Mouse (Mus musculus) ES-Bruce4 (cell line): ENCODE measurements around the gene Prkg1. TPM values are rescaled to one million over a fixed set of nuclear protein-coding genes. Genes with fewer than 3 reads are reported as not detected.

Experiments used
- H3K27ac ChIP-seq: 2 replicates; pipeline ENCODE4 v1.5.1; 2012; ENCODE audit warnings: low read length, inconsistent platforms; ENCODE audit not compliant: insufficient read depth
- H3K27me3 ChIP-seq: 2 replicates; pipeline ENCODE4 v1.6.1; 2012; ENCODE audit warnings: mild to moderate bottlenecking, low read length, inconsistent platforms; ENCODE audit not compliant: control insufficient read depth, poor library complexity, insufficient read depth, severe bottlenecking
- H3K36me3 ChIP-seq: 2 replicates; pipeline ENCODE4 v1.6.1; 2012; ENCODE audit warnings: inconsistent platforms, mild to moderate bottlenecking, low read length, moderate library complexity; ENCODE audit not compliant: control insufficient read depth, poor library complexity, insufficient read depth, severe bottlenecking
- H3K4me1 ChIP-seq: one replicate; pipeline ENCODE4 v1.8.1; 2011; ENCODE audit warnings: low read length; ENCODE audit not compliant: control insufficient read depth, insufficient read depth
- H3K4me3 ChIP-seq: 2 replicates; pipeline ENCODE4 v1.5.1; 2011; ENCODE audit warnings: low read depth, mild to moderate bottlenecking, low read length
- H3K9ac ChIP-seq: 2 replicates; pipeline ENCODE4 v1.6.1; 2012; ENCODE audit warnings: low read depth, mild to moderate bottlenecking, inconsistent platforms; ENCODE audit not compliant: poor library complexity, severe bottlenecking
- H3K9me3 ChIP-seq: replicated peaks from 2 replicates; pipeline ENCODE4 v1.6.1; 2012; ENCODE audit warnings: mild to moderate bottlenecking, low read length, inconsistent platforms; ENCODE audit not compliant: control insufficient read depth, poor library complexity, insufficient read depth, severe bottlenecking
- CTCF ChIP-seq: IDR thresholded peaks from one replicate; pipeline ENCODE4 v1.8.1; 2011; ENCODE audit warnings: low read depth, low read length
- EP300 ChIP-seq: IDR thresholded peaks from 2 replicates; pipeline ENCODE4 v1.6.1; 2011; ENCODE audit warnings: low read depth, low read length; ENCODE audit not compliant: insufficient read depth
- POLR2A ChIP-seq: IDR thresholded peaks from one replicate; pipeline ENCODE4 v1.8.1; 2011; ENCODE audit warnings: low read length; ENCODE audit not compliant: insufficient read depth
- polyA plus RNA-seq: library from polyadenylated mRNA; stranded (reverse); fragments of >200 nt; gene quantifications from 2 replicates; pipeline ENCODE4 v1.2.4, GENCODE M21; 2011; ENCODE audit warnings: low read depth; ENCODE audit not compliant: missing spikeins, insufficient read depth, insufficient read length

Gene Prkg1
- polyA plus RNA-seq, 1 experiment, result 0.46 TPM

DNA sequence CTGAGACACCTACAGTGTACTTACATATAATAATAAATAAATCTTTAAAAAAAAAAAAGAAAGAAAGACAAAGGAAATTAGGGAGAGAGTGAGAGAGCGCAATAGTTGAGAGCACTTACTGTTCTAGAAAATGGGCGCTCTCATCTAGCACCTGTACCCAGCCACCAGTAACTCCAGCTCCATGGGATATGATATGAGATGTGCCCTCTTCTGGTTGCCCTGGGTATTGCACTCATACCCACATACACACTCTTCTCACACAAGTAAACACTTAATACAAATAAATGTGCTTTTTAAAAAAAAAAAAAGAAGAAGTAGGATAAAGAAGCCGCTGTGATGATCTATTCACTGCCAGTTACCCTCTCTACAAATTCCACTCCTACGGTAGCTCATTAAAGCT lies 718.2 kb downstream of the Prkg1 start:
- Histone ChIP-seq H3K27ac (no peak overlapping the region), H3K27me3 (no peaks in the 10 kb centered on the region), H3K9me3 (no peaks in the 10 kb centered on the region), H3K36me3 (no peaks in the 10 kb centered on the region), H3K9ac (no peak overlapping the region), H3K4me3 (no peak overlapping the region), H3K4me1 (no peaks in the 10 kb centered on the region)
- TF ChIP-seq POLR2A, result no peak
- TF ChIP-seq EP300, result no peak

DNA sequence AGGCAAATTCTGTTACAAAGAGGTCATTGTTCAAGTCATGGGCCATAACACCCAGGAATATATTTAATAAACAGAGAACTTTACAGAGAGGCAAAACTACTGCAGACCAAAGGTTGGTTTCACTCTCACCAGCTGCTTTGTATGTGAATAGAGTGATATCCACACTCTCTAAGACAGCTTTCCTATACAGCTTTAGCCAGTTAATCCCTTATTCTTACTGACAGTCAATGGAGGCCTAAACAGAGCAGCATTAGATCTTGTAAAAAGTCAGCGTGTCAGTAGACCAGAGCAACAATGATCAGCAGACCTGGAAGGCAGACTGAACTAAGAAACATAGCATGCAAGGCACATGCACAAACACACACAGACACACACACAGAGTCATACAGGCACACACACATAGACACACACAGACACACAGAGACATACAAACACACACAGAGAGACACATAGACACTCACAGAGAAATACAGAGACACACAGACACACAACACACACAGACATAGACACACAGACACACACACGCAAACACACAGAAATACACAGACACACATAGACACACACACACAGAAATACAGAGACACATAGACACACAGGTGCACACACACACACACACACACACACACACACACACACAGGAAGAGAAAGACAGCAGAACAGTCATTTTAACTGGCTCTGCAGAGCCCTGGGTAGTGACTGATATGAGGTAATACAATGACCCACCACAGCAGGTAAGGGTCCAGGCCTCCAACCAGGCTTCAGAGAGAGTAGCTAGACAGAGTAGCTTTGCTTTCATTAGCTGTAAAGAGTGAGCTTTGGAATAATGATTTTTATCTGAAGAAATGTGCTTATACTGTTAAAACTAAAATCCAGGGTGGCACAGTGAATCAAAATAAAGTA lies 723.6 kb downstream of the Prkg1 start:
- no peak overlapping the region for H3K9ac ChIP-seq
- no peak overlapping the region for H3K27ac ChIP-seq
- no peaks in the 10 kb centered on the region for H3K9me3 ChIP-seq
- H3K36me3 ChIP-seq, result no peaks in the 10 kb centered on the region
- no peak overlapping the region for H3K4me3 ChIP-seq
- H3K27me3 ChIP-seq, result no peaks in the 10 kb centered on the region
- no peaks in the 10 kb centered on the region for H3K4me1 ChIP-seq
- TF ChIP-seq EP300, result no peak
- no peak for TF ChIP-seq POLR2A
- TF ChIP-seq CTCF, result no peak

- Histone ChIP-seq H3K4me1 (no peaks in the 10 kb centered on the region), H3K9ac (no peak overlapping the region), H3K9me3 (no peaks in the 10 kb centered on the region), H3K27ac (no peak overlapping the region), H3K27me3 (no peaks in the 10 kb centered on the region), H3K36me3 (no peaks in the 10 kb centered on the region), H3K4me3 (no peak overlapping the region)
- TF ChIP-seq EP300, result no peak
Measured at GRCm38 (mm10) chr19:31038951-31039350, 725.9 kb downstream of the Prkg1 start.

GRCm38 (mm10) chr19:31031596-31031995 lies 733.2 kb downstream of the Prkg1 start:
- Histone ChIP-seq H3K27me3 (no peaks in the 10 kb centered on the region), H3K9me3 (no peaks in the 10 kb centered on the region), H3K9ac (no peak overlapping the region), H3K27ac (no peak overlapping the region), H3K4me3 (no peak overlapping the region), H3K4me1 (no peaks in the 10 kb centered on the region), H3K36me3 (no peaks in the 10 kb centered on the region)
- TF ChIP-seq EP300 (no peak), CTCF (no peak), POLR2A (no peak)

DNA sequence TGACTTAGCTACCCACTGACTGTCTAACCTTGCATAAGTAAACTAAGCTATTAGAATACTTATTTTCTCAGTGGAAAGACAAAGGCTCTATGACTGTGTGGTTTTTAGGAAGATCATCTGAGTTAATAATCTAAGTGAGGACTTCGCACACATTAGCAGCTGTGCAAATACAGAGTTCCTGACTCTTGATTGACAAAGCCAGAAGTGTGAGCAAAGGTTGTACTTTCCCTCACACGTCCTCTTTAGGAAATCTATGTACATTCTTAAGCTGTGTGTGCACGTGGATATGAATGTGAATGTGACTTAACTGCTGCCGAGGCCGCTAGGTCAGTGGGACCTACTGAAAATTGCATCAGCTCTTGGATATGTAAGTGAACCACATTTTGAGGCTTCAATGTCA lies 738.0 kb downstream of the Prkg1 start:
- no peaks in the 10 kb centered on the region; the same call in 1 of the 2 replicates for H3K27me3 ChIP-seq
- TF ChIP-seq POLR2A (no peak), CTCF (no peak), EP300 (no peak)
- no peaks in the 10 kb centered on the region for H3K36me3 ChIP-seq
- no peak overlapping the region for H3K4me3 ChIP-seq
- H3K27ac ChIP-seq, result no peak overlapping the region
- H3K9me3 ChIP-seq, result no peaks in the 10 kb centered on the region
- H3K9ac ChIP-seq, result no peak overlapping the region
- H3K4me1 ChIP-seq, result no peaks in the 10 kb centered on the region

GRCm38 (mm10) chr19:31011528-31012133 lies 753.2 kb downstream of the Prkg1 start:
- H3K4me3 ChIP-seq, result no peak overlapping the region
- no peaks in the 10 kb centered on the region for H3K4me1 ChIP-seq
- no peak overlapping the region for H3K9ac ChIP-seq
- TF ChIP-seq EP300 (no peak), CTCF (no peak)
- 0 out of 2 replicates have a peak, but pooled peaks cover 1% of the 10 kb centered on the region for H3K27me3 ChIP-seq
- H3K27ac ChIP-seq, result no peak overlapping the region
- no peaks in the 10 kb centered on the region for H3K36me3 ChIP-seq
- H3K9me3 ChIP-seq, result no peaks in the 10 kb centered on the region
